Mouse (Mus musculus) embryonic fibroblast, embryonic 13.5 days (primary cell): ENCODE results near the gene Cmtm6.

Source experiments
- CTCF ChIP-seq: IDR thresholded peaks from 2 replicates; pipeline ENCODE4 v1.5.1; 2011; ENCODE audit warnings: mild to moderate bottlenecking, control low read depth, low read length, moderate library complexity, borderline replicate concordance; ENCODE audit not compliant: insufficient read depth
- POLR2A ChIP-seq: IDR thresholded peaks from 2 replicates; pipeline ENCODE4 v1.6.1; 2011; ENCODE audit warnings: low read depth, mild to moderate bottlenecking, control low read depth, low read length, moderate library complexity

GRCm38 (mm10) chr9:114747012-114747411, 16.1 kb downstream of the Cmtm6 start:
- TF ChIP-seq CTCF (no peak), POLR2A (no peak)
